Mouse (Mus musculus): Measurements from ENCODE around the gene Ccdc34. TPM values are rescaled to one million over a fixed set of nuclear protein-coding genes. Genes with fewer than 3 reads are reported as not detected.

The Ccdc34 gene
- 10.0 and 10.5 TPM in 2 replicates for polyA plus RNA-seq (2012; rRNA removed)

GRCm38 (mm10) chr2:110017616-110018505 is at the start of gene Ccdc34:
TSS of gene Ccdc34 (plus strand) at chr2:110017817.

Other genes starting within 250 kb of the Ccdc34 start
- 8.3 and 9.4 TPM in 2 replicates for gene Lin7c, start 127.0 kb upstream of the Ccdc34 start, polyA plus RNA-seq (2012; rRNA removed)
- gene Lgr4, start 100.2 kb upstream of the Ccdc34 start, polyA plus RNA-seq (2012; rRNA removed) = 5.4 and 5.6 TPM in 2 replicates